Mouse (Mus musculus) heart, adult 2 months (tissue): ENCODE measurements at regions not wholly inside any gene's neighbourhood (a gene's known extent, or its start where the extent isn't known, plus 50 kb on each side); places are given as distances from the start of the nearest gene placed in this dataset.

Experiments used
- CTCF ChIP-seq: fragments of 200-600 bp; IDR thresholded peaks from 2 replicates; pipeline ENCODE4 v1.8.1; 2022; ENCODE audit warnings: antibody characterized with exemption, mild to moderate bottlenecking, moderate library complexity
- EP300 ChIP-seq: fragments of 200-500 bp; IDR thresholded peaks from 2 replicates; pipeline ENCODE4 v1.6.1; 2011; ENCODE audit warnings: low read depth, low read length, control low read depth; ENCODE audit not compliant: insufficient read depth

DNA sequence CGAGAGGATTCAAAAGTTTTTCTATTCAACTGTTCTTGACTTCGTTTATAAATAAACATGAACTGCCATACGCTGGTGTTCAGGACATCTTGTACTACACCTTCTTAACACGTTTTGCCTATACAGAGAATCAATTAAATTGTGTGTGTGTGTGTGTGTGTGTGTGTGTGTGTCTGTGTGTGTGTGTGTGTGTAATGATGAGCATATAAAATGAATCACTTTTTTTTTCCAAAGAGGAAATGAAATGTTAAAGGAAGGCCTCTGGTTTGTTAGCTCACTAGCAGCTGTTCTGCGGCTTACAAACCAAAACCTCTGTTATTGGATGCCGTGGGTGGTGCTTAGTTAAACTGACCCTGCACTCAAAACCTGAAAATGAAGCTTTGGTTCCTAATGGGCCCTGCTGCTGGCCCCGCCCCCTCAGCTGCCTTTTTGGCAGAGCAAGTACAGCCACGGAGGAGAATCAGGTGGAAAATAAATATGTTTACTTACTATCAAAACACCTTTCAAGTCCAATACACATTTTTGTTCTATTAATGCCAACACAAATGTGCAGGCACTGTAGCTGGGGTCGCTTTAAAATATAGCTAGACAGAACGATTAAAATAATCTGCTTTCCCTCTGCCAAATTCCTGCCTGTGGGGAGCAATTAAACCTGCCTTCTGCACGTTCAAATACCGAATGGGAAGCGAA lies 65.5 kb upstream of the Tmco5 start:
- TF ChIP-seq EP300 (no peak), CTCF (no peak)
